Mouse (Mus musculus) lung, postnatal 0 days (tissue): ENCODE measurements at regions not wholly inside any gene's neighbourhood (a gene's known extent, or its start where the extent isn't known, plus 50 kb on each side); places are given as distances from the start of the nearest gene placed in this dataset.

ENCODE experiments used
- ATAC-seq: fragments of 200-750 bp; cut with Nextera tagmentation; 2 replicates; pipeline ENCODE4 v1.8.0; 2017; ENCODE audit warnings: moderate library complexity
- DNase-seq: peaks from one replicate; pipeline ENCODE4 v3.0.0-alpha.2; 2016; ENCODE audit warnings: low spot score
- H3K27ac ChIP-seq: fragments of 300-500 bp; sonication (generic); 2 replicates; pipeline ENCODE4 v1.5.1; 2014; ENCODE audit warnings: antibody characterized with exemption, mild to moderate bottlenecking, low read length, mixed read lengths
- H3K27me3 ChIP-seq: fragments of 300-500 bp; sonication (generic); replicated peaks from 2 replicates; pipeline ENCODE4 v1.6.1; 2014; ENCODE audit warnings: low read length, mixed read lengths; ENCODE audit not compliant: insufficient read depth
- H3K36me3 ChIP-seq: fragments of 300-500 bp; sonication (generic); 2 replicates; pipeline ENCODE4 v1.6.1; 2014; ENCODE audit warnings: low read length, mixed read lengths; ENCODE audit not compliant: insufficient read depth
- H3K4me1 ChIP-seq: fragments of 300-500 bp; sonication (generic); 2 replicates; pipeline ENCODE4 v1.6.1; 2014; ENCODE audit warnings: antibody characterized with exemption, low read depth, low read length, mixed read lengths; ENCODE audit not compliant: insufficient read depth
- H3K4me2 ChIP-seq: fragments of 300-500 bp; sonication (generic); replicated peaks from 2 replicates; pipeline ENCODE4 v1.6.1; 2014; ENCODE audit warnings: low read depth, mild to moderate bottlenecking, low read length, moderate library complexity, mixed read lengths
- H3K4me3 ChIP-seq: fragments of 300-500 bp; sonication (generic); 2 replicates; pipeline ENCODE4 v1.5.1; 2014; ENCODE audit warnings: low read depth, low read length
- H3K9ac ChIP-seq: fragments of 300-500 bp; sonication (generic); replicated peaks from 2 replicates; pipeline ENCODE4 v1.6.1; 2014; ENCODE audit warnings: low read depth, mild to moderate bottlenecking
- H3K9me3 ChIP-seq: fragments of 300-500 bp; sonication (generic); 2 replicates; pipeline ENCODE4 v1.6.1; 2016; ENCODE audit warnings: low read length, mixed read lengths
- CTCF ChIP-seq: IDR thresholded peaks from 2 replicates; pipeline ENCODE4 v1.5.1; 2016; ENCODE audit warnings: antibody characterized with exemption, mild to moderate bottlenecking
- EP300 ChIP-seq: IDR thresholded peaks from 2 replicates; pipeline ENCODE4 v1.6.1; 2016; ENCODE audit warnings: antibody characterized with exemption, mild to moderate bottlenecking, control low read depth
- WGBS: fragments of 180-500 bp; shearing (Covaris S2); extraction: QIAGEN DNeasy Blood & Tissue Kit; methylation state at CpG from one replicate; pipeline ENCODE4 v1.1.7; 2014; 5-methylcytosine and 5-hydroxymethylcytosine counted together

GRCm38 (mm10) chr13:60237091-60237490 is 59.9 kb upstream of the Gas1 start:
- TF ChIP-seq CTCF = no peak
- TF ChIP-seq EP300 = no peak
- Histone ChIP-seq H3K9me3 (no peaks in the 10 kb centered on the region), H3K4me1 (no peaks in the 10 kb centered on the region), H3K4me2 (no peak overlapping the region), H3K4me3 (no peak overlapping the region), H3K36me3 (no peaks in the 10 kb centered on the region), H3K27ac (no peak overlapping the region), H3K9ac (no peak overlapping the region), H3K27me3 (no peaks in the 10 kb centered on the region)
- DNase-seq = no peak
- WGBS = 91% methylated on average over 3 of the region's 3 CpGs
- no peak for ATAC-seq

- Histone ChIP-seq H3K27me3 (no peaks in the 10 kb centered on the region), H3K4me1 (no peaks in the 10 kb centered on the region), H3K9ac (no peak overlapping the region), H3K36me3 (no peaks in the 10 kb centered on the region), H3K9me3 (no peaks in the 10 kb centered on the region), H3K4me2 (no peak overlapping the region), H3K27ac (no peak overlapping the region), H3K4me3 (no peak overlapping the region)
- DNase-seq (no peak), ATAC-seq (no peak)
- TF ChIP-seq CTCF (no peak), EP300 (no peak)
- 39% methylated on average over 8 of the region's 8 CpGs for WGBS
Measured at GRCm38 (mm10) chr13:60242447-60243109, 65.4 kb upstream of the Gas1 start.

- ATAC-seq = no peak
- Histone ChIP-seq H3K4me1 (no peaks in the 10 kb centered on the region), H3K4me2 (no peak overlapping the region), H3K27ac (no peak overlapping the region), H3K27me3 (no peaks in the 10 kb centered on the region), H3K36me3 (no peaks in the 10 kb centered on the region), H3K9me3 (no peaks in the 10 kb centered on the region), H3K4me3 (no peak overlapping the region), H3K9ac (no peak overlapping the region)
- no peak for TF ChIP-seq EP300
- no peak for TF ChIP-seq CTCF
- no peak for DNase-seq
- 29% methylated on average over 4 of the region's 4 CpGs for WGBS
Measured at GRCm38 (mm10) chr13:60243110-60243481, 65.9 kb upstream of the Gas1 start.

GRCm38 (mm10) chr13:60255162-60255561 is 78.0 kb upstream of the Gas1 start:
- 41% methylated on average over 7 of the region's 7 CpGs for WGBS

GRCm38 (mm10) chr13:60255715-60256114 is 78.5 kb upstream of the Gas1 start:
- H3K4me2 ChIP-seq = no peak overlapping the region
- H3K27ac ChIP-seq = no peak overlapping the region
- 13% methylated on average over 7 of the region's 7 CpGs for WGBS
- DNase-seq (peak; percentile 27), ATAC-seq (no peak)
- TF ChIP-seq EP300 (no peak), CTCF (peak; percentile 24)
- H3K27me3 ChIP-seq = no peaks in the 10 kb centered on the region
- no peaks in the 10 kb centered on the region for H3K36me3 ChIP-seq
- no peak overlapping the region for H3K9ac ChIP-seq
- no peaks in the 10 kb centered on the region for H3K4me1 ChIP-seq
- no peaks in the 10 kb centered on the region for H3K9me3 ChIP-seq
- H3K4me3 ChIP-seq = no peak overlapping the region

More at GRCm38 (mm10) chr13:60255162-60255561, 78.0 kb upstream of the Gas1 start:
- H3K4me1 ChIP-seq = no peaks in the 10 kb centered on the region
- TF ChIP-seq CTCF = no peak
- no peak for TF ChIP-seq EP300
- no peaks in the 10 kb centered on the region for H3K9me3 ChIP-seq
- ATAC-seq = no peak
- no peak overlapping the region for H3K27ac ChIP-seq
- H3K9ac ChIP-seq = no peak overlapping the region
- DNase-seq = no peak
- no peak overlapping the region for H3K4me3 ChIP-seq
- no peak overlapping the region for H3K4me2 ChIP-seq
- H3K36me3 ChIP-seq = no peaks in the 10 kb centered on the region
- no peaks in the 10 kb centered on the region for H3K27me3 ChIP-seq

- H3K4me3 ChIP-seq = no peak overlapping the region
- H3K4me2 ChIP-seq = no peak overlapping the region
- TF ChIP-seq EP300 (no peak), CTCF (no peak)
- DNase-seq (no peak), ATAC-seq (no peak)
- H3K9me3 ChIP-seq = no peaks in the 10 kb centered on the region
- H3K27ac ChIP-seq = no peak overlapping the region
- no peaks in the 10 kb centered on the region for H3K4me1 ChIP-seq
- no peak overlapping the region for H3K9ac ChIP-seq
- H3K27me3 ChIP-seq = no peaks in the 10 kb centered on the region
- H3K36me3 ChIP-seq = no peaks in the 10 kb centered on the region
- WGBS = 52% methylated on average over 8 of the region's 8 CpGs
Measured at GRCm38 (mm10) chr13:60256997-60257396, 79.8 kb upstream of the Gas1 start.

GRCm38 (mm10) chr13:60257878-60258277 is 80.7 kb upstream of the Gas1 start:
- Histone ChIP-seq H3K9me3 (no peaks in the 10 kb centered on the region), H3K4me3 (no peak overlapping the region), H3K27me3 (no peaks in the 10 kb centered on the region), H3K27ac (no peak overlapping the region), H3K4me2 (no peak overlapping the region), H3K4me1 (no peaks in the 10 kb centered on the region), H3K36me3 (no peaks in the 10 kb centered on the region), H3K9ac (no peak overlapping the region)
- DNase-seq (no peak), ATAC-seq (no peak)
- 32% methylated on average over 3 of the region's 3 CpGs for WGBS
- no peak for TF ChIP-seq EP300
- TF ChIP-seq CTCF = no peak
